Comparison of ENCODE assay signal across 8 mouse cellular contexts in the genomic region with DNA sequence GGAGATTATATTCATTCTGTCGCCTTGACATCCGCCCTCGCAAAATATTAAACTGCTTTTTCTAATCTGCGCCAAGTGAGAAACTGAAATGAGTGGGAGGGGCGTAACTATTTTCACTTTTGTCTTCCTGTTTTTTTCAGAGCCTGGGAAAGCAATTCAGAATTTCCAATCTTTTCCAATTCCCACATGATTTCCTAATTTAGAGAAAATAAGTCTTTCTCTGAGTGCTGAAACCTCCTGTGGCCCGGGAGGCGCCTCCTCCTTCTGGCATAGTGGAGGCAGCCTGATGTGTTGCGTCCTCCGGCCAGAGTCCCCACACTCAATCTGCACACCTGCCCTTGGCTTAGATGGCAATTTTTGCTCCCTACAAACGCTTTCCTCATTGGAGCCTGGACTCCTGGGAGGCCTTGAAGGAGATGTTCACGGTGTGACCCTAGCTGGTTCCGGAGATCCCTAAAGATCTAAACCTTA. TPM values are rescaled to one million over a fixed set of nuclear protein-coding genes. Genes with fewer than 3 reads are reported as not detected.
DNase-seq lines count a peak whose midpoint lies in the region; ATAC-seq and TF ChIP-seq lines count a peak whose summit lies in the region.

No protein-coding gene starts in this region.

- H3K9ac ChIP-seq in forebrain, embryonic 11.5 days (ENCODE audit: low read length), result peak overlapping the region; percentile 88
- H3K9ac ChIP-seq in hindbrain, embryonic 16.5 days (ENCODE audit: low read depth, low read length), result peak overlapping the region; percentile 86
- peak overlapping the region; percentile 90 for H3K9ac ChIP-seq in liver, postnatal 0 days (replicated peaks)

- H3K4me1 ChIP-seq in forebrain, embryonic 11.5 days (replicated peaks; ENCODE audit: control insufficient read depth, insufficient read depth, low read length), result peaks cover 6% of the 10 kb centered on the region
- peaks cover 20% of the 10 kb centered on the region for H3K4me1 ChIP-seq in hindbrain, embryonic 16.5 days (ENCODE audit: control insufficient read depth, insufficient read depth, low read depth, low read length)
- peaks cover 26% of the 10 kb centered on the region for H3K4me1 ChIP-seq in liver, postnatal 0 days (ENCODE audit: insufficient read depth)
- peaks cover 18% of the 10 kb centered on the region for H3K4me1 ChIP-seq in olfactory bulb, adult 2 months (ENCODE audit: control insufficient read depth, insufficient read depth, low read length)

- no peaks in the 10 kb centered on the region for H3K9me3 ChIP-seq in forebrain, embryonic 11.5 days (ENCODE audit: control insufficient read depth, low read length)
- no peaks in the 10 kb centered on the region for H3K9me3 ChIP-seq in hindbrain, embryonic 16.5 days (ENCODE audit: control insufficient read depth, low read length)
- H3K9me3 ChIP-seq in liver, postnatal 0 days (ENCODE audit: low read length), result no peaks in the 10 kb centered on the region

- no peak for TF ChIP-seq CTCF in liver, postnatal 0 days (IDR thresholded peaks at IDR 0.05; ENCODE audit: low read depth)
- TF ChIP-seq CTCF in olfactory bulb, adult 2 months (IDR thresholded peaks at IDR 0.05; ENCODE audit: insufficient read depth, low read depth, low read length), result no peak

- no peak; the same call in 1 of the 2 replicates for ATAC-seq in forebrain, embryonic 11.5 days (replicated peaks; ENCODE audit: low FRiP score)
- ATAC-seq in hindbrain, embryonic 16.5 days, result no peak; the same call in 1 of the 2 replicates
- peak; percentile 9; the same call in 1 of the 2 replicates for ATAC-seq in liver, postnatal 0 days

- TF ChIP-seq POLR2A in olfactory bulb, adult 2 months (IDR thresholded peaks at IDR 0.05; ENCODE audit: insufficient read depth, low read depth, low read length), result no peak

- H3K27ac ChIP-seq in forebrain, embryonic 11.5 days (ENCODE audit: low read depth, low read length), result peak overlapping the region; percentile 85
- H3K27ac ChIP-seq in hindbrain, embryonic 16.5 days (ENCODE audit: low read depth, low read length), result peak overlapping the region; percentile 93
- H3K27ac ChIP-seq in liver, postnatal 0 days (ENCODE audit: low read depth), result peak overlapping the region; percentile 95
- H3K27ac ChIP-seq in olfactory bulb, adult 2 months (ENCODE audit: insufficient read depth, low read depth, low read length), result peak overlapping the region; percentile 97

- peak overlapping the region; percentile 81 for H3K4me3 ChIP-seq in forebrain, embryonic 11.5 days (ENCODE audit: low read depth, low read length)
- peak overlapping the region; percentile 75 for H3K4me3 ChIP-seq in hindbrain, embryonic 16.5 days (ENCODE audit: low read length)
- H3K4me3 ChIP-seq in liver, postnatal 0 days (ENCODE audit: low read depth, low read length), result peak overlapping the region; percentile 84
- H3K4me3 ChIP-seq in olfactory bulb, adult 2 months (ENCODE audit: insufficient read depth, low read depth, low read length), result peak overlapping the region; percentile 89

- DNase-seq in spleen, adult 12 weeks (ENCODE audit: low spot score), result peak; percentile 23
- DNase-seq in spleen, postnatal 10 days (ENCODE audit: low spot score in 2 of 2), result no peak
- no peak for DNase-seq in forebrain, embryonic 11.5 days (ENCODE audit: low spot score)
- DNase-seq in liver, postnatal 0 days, result no peak
- no peak for DNase-seq in cerebellum, postnatal 36 days
- no peak for DNase-seq in urinary bladder, adult 2 months (ENCODE audit: low spot score)

- H3K4me2 ChIP-seq in forebrain, embryonic 11.5 days (ENCODE audit: low read depth, low read length, severe bottlenecking), result peak overlapping the region; percentile 91
- peak overlapping the region; percentile 96 for H3K4me2 ChIP-seq in hindbrain, embryonic 16.5 days (ENCODE audit: low read length)
- H3K4me2 ChIP-seq in liver, postnatal 0 days (ENCODE audit: low read depth, low read length), result peak overlapping the region; percentile 97

- H3K36me3 ChIP-seq in forebrain, embryonic 11.5 days (ENCODE audit: control insufficient read depth, insufficient read depth, low read length), result peaks cover 13% of the 10 kb centered on the region; the same call in 1 of the 2 replicates
- H3K36me3 ChIP-seq in hindbrain, embryonic 16.5 days (ENCODE audit: control insufficient read depth, insufficient read depth, low read length), result peaks cover 21% of the 10 kb centered on the region
- H3K36me3 ChIP-seq in liver, postnatal 0 days (replicated peaks; ENCODE audit: insufficient read depth, low read length), result peaks cover 29% of the 10 kb centered on the region

- H3K27me3 ChIP-seq in forebrain, embryonic 11.5 days (ENCODE audit: control insufficient read depth, insufficient read depth, low read length), result no peaks in the 10 kb centered on the region
- no peaks in the 10 kb centered on the region for H3K27me3 ChIP-seq in hindbrain, embryonic 16.5 days (replicated peaks; ENCODE audit: control insufficient read depth, insufficient read depth, low read length)
- H3K27me3 ChIP-seq in liver, postnatal 0 days (ENCODE audit: insufficient read depth, low read length), result no peaks in the 10 kb centered on the region

- no peak for TF ChIP-seq EP300 in liver, postnatal 0 days (IDR thresholded peaks at IDR 0.05; ENCODE audit: low read depth)

- WGBS in forebrain, embryonic 11.5 days, result 44% methylated on average over 12 of the region's 12 CpGs
- WGBS in hindbrain, embryonic 16.5 days, result 36% methylated on average over 12 of the region's 12 CpGs
- 30% methylated on average over 12 of the region's 12 CpGs for WGBS in liver, postnatal 0 days (ENCODE audit: insufficient replicate concordance)
- WGBS in olfactory bulb, adult 2 months, result 22% methylated on average over 12 of the region's 12 CpGs

RNA-seq across cellular contexts. Expression of a gene that starts 0.7 kb away (rescaled TPM):
- 37.8 and 39.9 TPM in 2 replicates for polyA plus RNA-seq in forebrain, embryonic 11.5 days (2014; fragmentation: Nextera tagmentation; extraction: Ambion mirVana)
- polyA plus RNA-seq in hindbrain, embryonic 16.5 days (2015; fragmentation: Nextera tagmentation; extraction: Ambion mirVana), result 35.7 and 38.7 TPM in 2 replicates
- 21.3 and 22.6 TPM in 2 replicates for polyA plus RNA-seq in liver, postnatal 0 days (2015; fragmentation: Nextera tagmentation; extraction: Ambion mirVana)
- not detected in 2 replicates for polyA plus RNA-seq in olfactory bulb, adult 2 months (2012; ENCODE audit: insufficient read depth, insufficient read length, low replicate concordance, missing spikeins)
- 58.3 and 64.0 TPM in 2 replicates for polyA plus RNA-seq in urinary bladder, adult 2 months (2012; rRNA removed)

RNA-seq across cellular contexts. Expression of a gene that starts 26.6 kb away (rescaled TPM):
- 38.0 and 38.9 TPM in 2 replicates for polyA plus RNA-seq in forebrain, embryonic 11.5 days (2014; fragmentation: Nextera tagmentation; extraction: Ambion mirVana)
- polyA plus RNA-seq in hindbrain, embryonic 16.5 days (2015; fragmentation: Nextera tagmentation; extraction: Ambion mirVana), result 63.3 and 70.6 TPM in 2 replicates
- 15.1 and 15.8 TPM in 2 replicates for polyA plus RNA-seq in liver, postnatal 0 days (2015; fragmentation: Nextera tagmentation; extraction: Ambion mirVana)
- not detected in 2 replicates for polyA plus RNA-seq in olfactory bulb, adult 2 months (2012; ENCODE audit: insufficient read depth, insufficient read length, low replicate concordance, missing spikeins)
- 60.1 and 67.7 TPM in 2 replicates for polyA plus RNA-seq in urinary bladder, adult 2 months (2012; rRNA removed)

RNA-seq across cellular contexts. Expression of a gene that starts 26.9 kb away (rescaled TPM):
- polyA plus RNA-seq in forebrain, embryonic 11.5 days (2014; fragmentation: Nextera tagmentation; extraction: Ambion mirVana), result 18.4 and 19.9 TPM in 2 replicates
- 14.3 and 19.1 TPM in 2 replicates for polyA plus RNA-seq in hindbrain, embryonic 16.5 days (2015; fragmentation: Nextera tagmentation; extraction: Ambion mirVana)
- polyA plus RNA-seq in liver, postnatal 0 days (2015; fragmentation: Nextera tagmentation; extraction: Ambion mirVana), result 14.1 and 15.3 TPM in 2 replicates
- not detected in 2 replicates for polyA plus RNA-seq in olfactory bulb, adult 2 months (2012; ENCODE audit: insufficient read depth, insufficient read length, low replicate concordance, missing spikeins)
- 17.3 and 19.6 TPM in 2 replicates for polyA plus RNA-seq in urinary bladder, adult 2 months (2012; rRNA removed)

RNA-seq across cellular contexts. Expression of a gene that starts 34.9 kb away (rescaled TPM):
- 158 and 198 TPM in 2 replicates for polyA plus RNA-seq in forebrain, embryonic 11.5 days (2014; fragmentation: Nextera tagmentation; extraction: Ambion mirVana)
- 62.0 and 75.4 TPM in 2 replicates for polyA plus RNA-seq in hindbrain, embryonic 16.5 days (2015; fragmentation: Nextera tagmentation; extraction: Ambion mirVana)
- polyA plus RNA-seq in liver, postnatal 0 days (2015; fragmentation: Nextera tagmentation; extraction: Ambion mirVana), result 78.4 and 79.1 TPM in 2 replicates
- not detected in 2 replicates for polyA plus RNA-seq in olfactory bulb, adult 2 months (2012; ENCODE audit: insufficient read depth, insufficient read length, low replicate concordance, missing spikeins)
- polyA plus RNA-seq in urinary bladder, adult 2 months (2012; rRNA removed), result 38.2 and 41.2 TPM in 2 replicates

RNA-seq across cellular contexts. Expression of a gene that starts 51.9 kb away (rescaled TPM):
- polyA plus RNA-seq in forebrain, embryonic 11.5 days (2014; fragmentation: Nextera tagmentation; extraction: Ambion mirVana), result 20.4 and 21.7 TPM in 2 replicates
- polyA plus RNA-seq in hindbrain, embryonic 16.5 days (2015; fragmentation: Nextera tagmentation; extraction: Ambion mirVana), result 9.2 and 13.2 TPM in 2 replicates
- 10.4 and 12.5 TPM in 2 replicates for polyA plus RNA-seq in liver, postnatal 0 days (2015; fragmentation: Nextera tagmentation; extraction: Ambion mirVana)
- polyA plus RNA-seq in olfactory bulb, adult 2 months (2012; ENCODE audit: insufficient read depth, insufficient read length, low replicate concordance, missing spikeins), result not detected in 2 replicates
- polyA plus RNA-seq in urinary bladder, adult 2 months (2012; rRNA removed), result 19.9 and 22.0 TPM in 2 replicates

Comparison
In these comparisons a context has a peak if more than half of its experiments do, and no peak if none do; other contexts are left out.
1. RNA of a gene that starts 0.7 kb away (polyA plus RNA-seq): 58.3 to 64.0 TPM in urinary bladder, adult 2 months, 37.8 to 39.9 TPM in forebrain, embryonic 11.5 days, 35.7 to 38.7 TPM in hindbrain, embryonic 16.5 days and 21.3 to 22.6 TPM in liver, postnatal 0 days; not detected in olfactory bulb, adult 2 months; every median in the first group is over 10 times any median in the second.
2. RNA of a gene that starts 26.6 kb away (polyA plus RNA-seq): 60.1 to 67.7 TPM in urinary bladder, adult 2 months, 63.3 to 70.6 TPM in hindbrain, embryonic 16.5 days, 38.0 to 38.9 TPM in forebrain, embryonic 11.5 days and 15.1 to 15.8 TPM in liver, postnatal 0 days; not detected in olfactory bulb, adult 2 months; every median in the first group is over 10 times any median in the second.
3. Peak in every context shown above with its lines, with median percentiles within 50 percentile points of each other: H3K27ac ChIP-seq, H3K4me2 ChIP-seq, H3K4me3 ChIP-seq and H3K9ac ChIP-seq.